Mouse (Mus musculus) midbrain, embryonic 12.5 days (tissue): ENCODE data around the gene Ctps. TPM values are rescaled to one million over a fixed set of nuclear protein-coding genes. Genes with fewer than 3 reads are reported as not detected.

Experiments
- ATAC-seq: fragments of 200-750 bp; cut with Nextera tagmentation; 2 replicates; pipeline ENCODE4 v1.8.0; 2017; ENCODE audit warnings: low read depth, moderate TSS enrichment, moderate library complexity; ENCODE audit not compliant: low FRiP score
- H3K27ac ChIP-seq: fragments of 300-500 bp; sonication (generic); replicated peaks from 2 replicates; pipeline ENCODE4 v1.5.1; 2016; ENCODE audit warnings: mild to moderate bottlenecking
- H3K27me3 ChIP-seq: fragments of 300-500 bp; sonication (generic); 2 replicates; pipeline ENCODE4 v1.6.1; 2016; ENCODE audit warnings: mild to moderate bottlenecking
- H3K36me3 ChIP-seq: fragments of 300-500 bp; sonication (generic); 2 replicates; pipeline ENCODE4 v1.6.1; 2016
- H3K4me1 ChIP-seq: fragments of 300-500 bp; sonication (generic); 2 replicates; pipeline ENCODE4 v1.6.1; 2016
- H3K4me2 ChIP-seq: fragments of 300-500 bp; sonication (generic); replicated peaks from 2 replicates; pipeline ENCODE4 v1.6.1; 2016; ENCODE audit warnings: mild to moderate bottlenecking, moderate library complexity
- H3K4me3 ChIP-seq: fragments of 300-500 bp; sonication (generic); 2 replicates; pipeline ENCODE4 v1.5.1; 2016; ENCODE audit warnings: mild to moderate bottlenecking
- H3K9ac ChIP-seq: fragments of 300-500 bp; sonication (generic); replicated peaks from 2 replicates; pipeline ENCODE4 v1.6.1; 2016; ENCODE audit warnings: mild to moderate bottlenecking, moderate library complexity
- H3K9me3 ChIP-seq: fragments of 300-500 bp; sonication (generic); 2 replicates; pipeline ENCODE4 v1.6.1; 2016; ENCODE audit warnings: mild to moderate bottlenecking
- WGBS: fragments of 180-500 bp; shearing (Covaris S2); methylation state at CpG from one replicate; pipeline ENCODE4 v1.1.7; 2016; 5-methylcytosine and 5-hydroxymethylcytosine counted together
- polyA plus RNA-seq: library from polyadenylated mRNA; unstranded; fragments of >200 nt; fragmentation: Nextera tagmentation; extraction: Ambion mirVana; gene quantifications from 2 replicates; pipeline ENCODE4 v1.2.1, GENCODE M21; 2016

Gene Ctps
- polyA plus RNA-seq, 1 experiment from 2014 or later: 106 TPM

DNA sequence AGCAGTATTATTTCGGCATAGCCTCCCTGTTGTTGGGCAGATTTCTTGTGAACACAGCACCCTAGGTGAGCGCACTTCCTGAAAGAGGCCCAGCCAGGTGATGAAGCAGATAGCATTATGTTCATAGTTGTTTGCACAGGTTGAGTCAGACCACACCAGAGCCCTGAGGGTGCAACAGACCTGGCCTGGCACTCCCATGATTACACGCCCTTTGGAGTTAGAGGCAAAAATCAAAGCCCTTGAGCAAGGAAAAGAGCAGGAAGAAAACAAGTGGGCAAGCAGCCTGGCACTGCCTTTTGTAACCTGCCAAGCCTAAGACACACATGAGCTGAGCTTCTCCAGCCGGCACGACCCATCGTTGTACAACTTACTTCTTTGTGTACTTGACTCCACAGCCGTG, 53.6 kb downstream of the Ctps start:
- Histone ChIP-seq H3K27me3 (no peaks in the 10 kb centered on the region), H3K4me1 (no peaks in the 10 kb centered on the region), H3K27ac (no peak overlapping the region), H3K9me3 (no peaks in the 10 kb centered on the region), H3K4me3 (no peak overlapping the region), H3K9ac (no peak overlapping the region), H3K4me2 (no peak overlapping the region), H3K36me3 (peaks cover 48% of the 10 kb centered on the region)
- WGBS: 94% methylated on average over 7 of the region's 7 CpGs
- no peak for ATAC-seq

DNA sequence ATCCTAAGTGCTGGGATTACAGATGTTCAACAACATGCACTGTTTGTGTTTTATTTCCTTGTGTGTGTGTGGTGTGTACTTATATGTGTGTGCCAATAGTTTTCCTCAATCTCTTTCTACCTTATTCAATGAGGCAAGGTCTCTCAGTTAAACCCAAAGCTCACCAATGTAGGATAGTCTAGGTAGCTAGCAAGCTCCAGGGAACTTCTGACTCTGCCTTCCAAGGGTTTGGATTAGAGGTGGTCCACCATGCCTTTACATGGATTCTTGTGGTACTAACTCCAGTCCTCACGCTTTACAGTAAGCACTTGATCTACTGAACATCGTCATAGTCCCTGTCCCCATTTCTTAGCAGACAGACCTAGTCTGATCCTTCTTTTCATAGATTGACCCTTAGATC, 55.7 kb downstream of the Ctps start:
- H3K36me3 ChIP-seq: peaks cover 49% of the 10 kb centered on the region
- ATAC-seq: no peak
- no peaks in the 10 kb centered on the region for H3K4me1 ChIP-seq
- no peak overlapping the region for H3K4me3 ChIP-seq
- 98% methylated on average over 2 of the region's 2 CpGs for WGBS
- no peak overlapping the region for H3K4me2 ChIP-seq
- no peak overlapping the region for H3K9ac ChIP-seq
- H3K27me3 ChIP-seq: no peaks in the 10 kb centered on the region
- H3K9me3 ChIP-seq: no peaks in the 10 kb centered on the region
- no peak overlapping the region for H3K27ac ChIP-seq

DNA sequence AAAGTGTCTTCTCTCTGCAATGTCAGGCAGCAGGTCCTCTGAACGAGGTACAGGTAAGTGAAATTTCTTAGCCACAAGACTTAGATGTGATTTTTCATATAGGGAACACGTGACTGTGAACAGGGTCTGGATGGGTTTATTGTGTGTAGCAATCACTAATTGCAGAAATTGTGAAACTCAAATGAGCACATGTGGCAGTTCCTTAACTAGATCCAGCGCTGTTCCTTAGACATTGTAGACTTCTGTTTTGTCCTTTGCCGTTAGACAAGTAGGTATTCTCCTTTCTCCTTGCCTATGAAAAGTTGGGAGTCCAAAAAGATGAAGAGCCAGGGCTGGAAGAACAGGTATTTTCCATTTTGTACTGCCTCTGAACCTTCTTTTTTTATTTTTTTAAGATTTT, 58.9 kb downstream of the Ctps start:
- Histone ChIP-seq H3K9me3 (no peaks in the 10 kb centered on the region), H3K4me2 (no peak overlapping the region), H3K36me3 (peaks cover 47% of the 10 kb centered on the region), H3K9ac (no peak overlapping the region), H3K4me3 (no peak overlapping the region), H3K27me3 (no peaks in the 10 kb centered on the region), H3K27ac (no peak overlapping the region), H3K4me1 (no peaks in the 10 kb centered on the region)
- WGBS: 94% methylated on average over 4 of the region's 4 CpGs
- no peak for ATAC-seq

DNA sequence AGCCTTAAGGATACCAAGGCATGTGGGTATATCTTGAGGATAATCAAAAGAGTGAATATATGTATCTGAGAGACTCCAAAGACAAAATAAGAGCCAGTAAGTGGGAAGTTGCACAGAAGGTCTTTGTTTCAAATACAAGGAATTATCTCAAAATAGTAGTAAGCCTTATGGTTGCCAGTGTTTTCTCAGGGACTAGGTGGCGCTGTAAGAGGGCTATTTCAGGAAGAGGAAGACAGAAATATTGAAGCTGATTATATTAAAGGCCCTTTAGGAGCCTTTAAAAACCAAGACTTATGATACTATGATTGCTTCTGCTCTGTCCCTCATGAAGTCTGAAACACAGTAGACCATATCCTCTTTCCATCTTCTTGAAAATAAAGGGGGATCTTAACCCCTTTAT, 63.1 kb downstream of the Ctps start:
- no peaks in the 10 kb centered on the region for H3K9me3 ChIP-seq
- WGBS: 89% methylated on average over 1 of the region's 1 CpGs
- H3K4me1 ChIP-seq: no peaks in the 10 kb centered on the region
- no peak overlapping the region for H3K9ac ChIP-seq
- no peak overlapping the region for H3K4me3 ChIP-seq
- H3K36me3 ChIP-seq: peaks cover 35% of the 10 kb centered on the region
- no peaks in the 10 kb centered on the region for H3K27me3 ChIP-seq
- H3K27ac ChIP-seq: no peak overlapping the region
- no peak for ATAC-seq
- H3K4me2 ChIP-seq: no peak overlapping the region

Other genes starting within 250 kb of the Ctps start
- gene Scmh1, start 165.0 kb downstream of the Ctps start, polyA plus RNA-seq: 64.4 TPM in 2 replicates
- 0.10 TPM in 1 of 2 replicates, not detected in the other for gene Slfnl1, start 38.0 kb downstream of the Ctps start, polyA plus RNA-seq
- not detected in 2 replicates for gene Gm8439, start 18.5 kb upstream of the Ctps start, polyA plus RNA-seq
- gene Cited4, start 96.3 kb upstream of the Ctps start, polyA plus RNA-seq: 5.3 and 5.4 TPM in 2 replicates
- 3.1 and 3.7 TPM in 2 replicates for gene Kcnq4, start 178.3 kb upstream of the Ctps start, polyA plus RNA-seq